Mouse (Mus musculus): ENCODE measurements around the gene Whrn. TPM values are rescaled to one million over a fixed set of nuclear protein-coding genes. Genes with fewer than 3 reads are reported as not detected.

Gene Whrn
- polyA plus RNA-seq (2015; fragmentation: Nextera tagmentation; extraction: Ambion mirVana): 1.3 and 1.6 TPM in 2 replicates

DNA sequence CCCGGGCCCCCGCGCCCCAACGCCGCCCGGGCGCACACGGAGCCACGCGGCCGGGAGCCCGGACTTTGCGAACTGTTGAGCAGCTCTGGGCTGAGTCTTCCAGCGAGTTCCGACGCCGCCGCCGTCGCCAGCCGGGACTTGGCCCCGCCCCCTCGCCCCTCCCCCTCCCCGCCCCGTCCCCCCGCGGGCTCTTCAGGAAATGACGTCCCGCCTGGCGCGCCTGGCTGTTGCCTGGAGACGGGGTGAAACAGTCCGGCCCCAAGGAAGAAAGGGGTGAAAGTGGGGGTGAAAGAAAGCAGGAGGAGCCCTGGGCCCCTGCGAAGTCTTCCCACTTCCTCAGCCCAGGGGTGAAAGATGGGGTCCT, at the start of gene Whrn:
TSS of gene Whrn (minus strand) at position 77 of the 364 bp plus-strand sequence.

DNA sequence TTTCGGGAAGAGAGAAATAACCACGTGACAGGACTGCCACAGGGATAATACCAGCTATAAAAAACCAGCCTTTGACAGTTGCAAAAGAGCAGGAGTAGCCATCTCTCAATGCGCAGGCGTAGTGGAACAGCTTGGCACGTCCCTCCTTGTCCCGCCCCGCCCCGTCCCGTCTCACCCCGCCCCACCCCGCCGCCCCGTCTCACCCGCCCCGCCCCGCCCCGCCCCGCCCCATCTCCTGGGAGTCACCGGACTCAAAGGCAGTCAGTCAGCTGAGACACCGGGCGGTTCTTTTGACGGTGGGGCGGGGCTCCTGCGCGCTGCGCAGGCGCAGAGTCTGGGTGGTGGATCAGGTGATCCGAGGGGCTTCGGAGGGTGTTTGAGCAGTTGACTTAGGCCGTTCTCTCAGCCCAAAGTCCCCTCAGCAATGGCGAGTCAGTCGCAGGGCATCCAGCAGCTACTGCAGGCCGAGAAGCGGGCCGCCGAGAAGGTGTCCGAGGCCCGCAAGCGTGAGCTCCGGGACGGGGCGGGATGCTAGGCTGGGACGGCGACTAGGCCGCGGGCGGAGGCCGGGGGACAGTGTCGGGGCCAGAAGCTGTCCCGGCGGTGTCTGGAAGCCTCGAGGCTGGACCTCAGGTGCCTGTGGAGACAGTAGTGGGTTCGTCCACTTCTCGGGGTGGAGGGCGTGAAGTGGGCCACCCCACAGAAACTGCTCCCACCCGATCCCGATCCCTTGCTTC, 48.9 kb upstream of the Whrn start, which contains the start of gene Atp6v1g1:
TSS of gene Atp6v1g1 (plus strand) at position 279 of the 737 bp plus-strand sequence.

DNA sequence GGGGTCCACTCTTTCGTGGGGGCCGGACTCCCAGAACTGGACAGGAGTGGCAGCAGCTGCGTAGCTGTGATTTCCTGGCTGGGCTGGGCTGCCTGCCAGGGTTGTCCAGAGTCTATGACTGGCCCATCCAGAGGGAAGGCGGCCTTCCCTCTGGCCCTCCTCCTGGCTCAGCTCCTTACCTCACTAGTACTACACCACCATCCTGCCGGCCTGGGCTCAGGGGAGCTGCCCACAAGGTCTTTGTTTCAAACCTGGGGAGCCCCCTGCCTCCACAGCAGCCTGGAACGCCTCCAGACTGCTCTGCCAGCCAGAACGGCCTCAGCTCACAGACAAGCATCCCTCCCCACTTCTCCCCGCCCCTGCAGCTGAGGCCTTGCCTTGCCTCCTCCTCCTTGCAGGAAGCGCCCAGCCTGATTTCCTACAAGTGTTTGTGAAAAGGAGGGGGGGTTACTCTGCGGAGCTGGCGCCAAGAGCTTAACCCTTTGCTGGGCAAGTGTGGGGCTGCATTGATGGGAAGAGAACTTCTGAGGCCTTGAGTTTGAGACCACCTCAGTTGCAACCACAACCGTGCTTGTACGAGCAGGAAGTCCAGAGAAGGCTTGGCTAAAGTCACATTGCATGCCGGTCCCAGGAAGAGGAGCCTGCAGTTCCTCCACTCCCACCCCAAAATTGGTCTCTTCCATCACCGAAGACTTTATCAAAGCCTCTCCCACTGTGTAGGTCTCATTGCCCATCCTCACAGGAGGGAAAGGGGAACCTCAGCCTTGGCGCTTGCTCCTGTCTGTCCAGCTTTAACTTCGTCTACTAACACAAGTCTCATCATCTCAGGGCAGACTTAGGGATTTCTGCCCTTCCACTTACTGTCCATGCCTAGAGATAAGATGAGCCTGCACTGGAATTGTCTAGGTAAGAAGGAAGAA, 92.5 kb downstream of the Whrn start, which contains the start of gene Akna:
TSS of gene Akna (minus strand) at position 315 of the 920 bp plus-strand sequence.

Other genes starting within 250 kb of the Whrn start
- gene Orm1, start 151.4 kb downstream of the Whrn start, polyA plus RNA-seq (2015; fragmentation: Nextera tagmentation; extraction: Ambion mirVana): 2.5 and 47.0 TPM in 2 replicates
- gene Orm3, start 139.8 kb downstream of the Whrn start, polyA plus RNA-seq (2015; fragmentation: Nextera tagmentation; extraction: Ambion mirVana): 0.17 and 0.51 TPM in 2 replicates
- 0.85 TPM in 1 of 2 replicates, not detected in the other for gene Orm2, start 133.5 kb downstream of the Whrn start, polyA plus RNA-seq (2015; fragmentation: Nextera tagmentation; extraction: Ambion mirVana)
- gene Akna, start 92.6 kb downstream of the Whrn start, polyA plus RNA-seq (2015; fragmentation: Nextera tagmentation; extraction: Ambion mirVana): 1.8 and 2.0 TPM in 2 replicates
- gene Atp6v1g1, start 48.8 kb upstream of the Whrn start, polyA plus RNA-seq (2015; fragmentation: Nextera tagmentation; extraction: Ambion mirVana): 280 and 298 TPM in 2 replicates
- 4.2 and 5.7 TPM in 2 replicates for gene Tmem268, start 62.8 kb upstream of the Whrn start, polyA plus RNA-seq (2015; fragmentation: Nextera tagmentation; extraction: Ambion mirVana)
- not detected in 2 replicates for gene Gm11213, start 109.3 kb upstream of the Whrn start, polyA plus RNA-seq (2015; fragmentation: Nextera tagmentation; extraction: Ambion mirVana)
- gene Tex48, start 126.4 kb upstream of the Whrn start, polyA plus RNA-seq (2015; fragmentation: Nextera tagmentation; extraction: Ambion mirVana): not detected in 2 replicates
- gene Gm11214, start 167.4 kb upstream of the Whrn start, polyA plus RNA-seq (2015; fragmentation: Nextera tagmentation; extraction: Ambion mirVana): not detected in 2 replicates
- 0.05 TPM in 1 of 2 replicates, not detected in the other for gene Tnfsf15, start 249.1 kb upstream of the Whrn start, polyA plus RNA-seq (2015; fragmentation: Nextera tagmentation; extraction: Ambion mirVana)